Mouse (Mus musculus) small intestine, adult 2 months (tissue): ENCODE results near the gene Col8a2.

Experiments
- CTCF ChIP-seq: fragments of 200-500 bp; IDR thresholded peaks from 2 replicates; pipeline ENCODE4 v1.5.1; 2012; ENCODE audit warnings: low read depth, mild to moderate bottlenecking, control low read depth, inconsistent platforms, low read length, moderate library complexity, mixed read lengths; ENCODE audit not compliant: insufficient replicate concordance, insufficient read length; ENCODE audit errors: extremely low read depth
- POLR2A ChIP-seq: fragments of 200-500 bp; IDR thresholded peaks from 2 replicates; pipeline ENCODE4 v1.6.1; 2012; ENCODE audit warnings: low read depth, mild to moderate bottlenecking, control low read depth, inconsistent platforms, low read length, moderate library complexity

GRCm38 (mm10) chr4:126252411-126253237 is 34.0 kb upstream of the Col8a2 start:
- TF ChIP-seq CTCF (no peak), POLR2A (no peak)
